Mouse (Mus musculus): ENCODE data around the gene Tcf19.

GRCm38 (mm10) chr17:35524354-35524753, 7.7 kb upstream of the Tcf19 start:
- TF ChIP-seq POLR2A (IDR thresholded peaks at IDR 0.05; ENCODE audit: borderline replicate concordance, extremely low read depth, insufficient read depth, insufficient read length, poor library complexity, severe bottlenecking) (no peak), CTCF (IDR thresholded peaks at IDR 0.05; ENCODE audit: borderline replicate concordance, extremely low read depth, insufficient read depth, insufficient read length) (no peak)
